Mouse (Mus musculus) liver, postnatal 0 days (tissue): ENCODE measurements around the gene Rhox4f.
"Not testable (repeated sequence)": the region's sequence is repeated elsewhere in the genome, so short reads cannot be mapped to it uniquely, and the experiment has no call there.

Experiments
- CTCF ChIP-seq: sonication (generic); IDR thresholded peaks from 2 replicates; pipeline ENCODE4 v1.5.1; 2016; ENCODE audit warnings: antibody characterized with exemption, low read depth
- EP300 ChIP-seq: IDR thresholded peaks from 2 replicates; pipeline ENCODE4 v1.6.1; 2016; ENCODE audit warnings: antibody characterized with exemption, low read depth, mild to moderate bottlenecking

DNA sequence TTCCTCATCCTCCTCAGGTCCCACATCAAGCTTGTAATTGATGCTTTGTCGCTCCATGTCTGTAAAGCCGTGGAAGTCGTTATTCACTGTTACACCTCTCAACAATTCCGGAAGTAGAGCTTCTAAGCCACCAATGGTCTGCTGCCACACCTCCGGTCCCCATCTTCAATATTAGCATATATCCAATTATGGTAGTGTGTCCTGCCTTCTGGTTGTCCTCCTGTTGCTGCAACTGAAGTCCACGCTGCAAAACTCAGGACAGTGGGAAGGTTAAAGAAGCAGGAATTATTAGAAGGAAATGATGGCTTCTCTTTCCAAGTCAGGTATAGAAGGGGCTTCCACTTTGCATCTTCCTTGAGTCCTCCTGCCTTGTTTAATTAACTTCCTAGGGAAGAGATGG, 35.9 kb upstream of the Rhox4f start, which contains the start of gene Rhox2g:
- not testable (repeated sequence) for TF ChIP-seq CTCF, EP300
